Mouse (Mus musculus) CH12.LX (cell line): ENCODE data around the gene Srd5a3. TPM values are rescaled to one million over a fixed set of nuclear protein-coding genes. Genes with fewer than 3 reads are reported as not detected.

Experiments
- DNase-seq: peaks from one replicate; pipeline ENCODE4 v3.0.0-alpha.2; 2013; ENCODE audit errors: extremely low read depth
- H3K27ac ChIP-seq: 2 replicates; pipeline ENCODE4 v1.5.1; 2012; ENCODE audit warnings: low read depth, mild to moderate bottlenecking, control low read depth, moderate library complexity; ENCODE audit not compliant: insufficient read depth
- H3K27me3 ChIP-seq: replicated peaks from 2 replicates; pipeline ENCODE3; 2012; ENCODE audit warnings: inconsistent platforms
- H3K36me3 ChIP-seq, 2 experiments: replicated peaks in 1 of 2; 2 replicates each; pipeline versions ENCODE3 to v1.6.1; 2012; ENCODE audit warnings: inconsistent platforms in 1 of 2, low read length in 1 of 2, mild to moderate bottlenecking in 1 of 2, mixed read lengths in 1 of 2, moderate library complexity in 1 of 2; ENCODE audit not compliant: control insufficient read depth in 1 of 2, insufficient read depth in 1 of 2
- H3K4me1 ChIP-seq, 2 experiments: 2 replicates each; pipeline ENCODE4 v1.6.1; 2012; ENCODE audit warnings: inconsistent platforms in 1 of 2, moderate library complexity in 1 of 2; ENCODE audit not compliant: insufficient read depth in 2 of 2, control insufficient read depth in 1 of 2
- H3K4me2 ChIP-seq: 2 replicates; pipeline ENCODE4 v1.6.1; 2012; ENCODE audit warnings: low read depth, mild to moderate bottlenecking, control low read depth; ENCODE audit not compliant: poor library complexity, insufficient read depth, severe bottlenecking
- H3K4me3 ChIP-seq, 3 experiments: fragments of 150-350 bp in 1 of 3; sonication (generic) in 1 of 3; replicated peaks in 1 of 3; 2 replicates each; pipeline versions ENCODE3 to v1.5.1; 2011 to 2012; ENCODE audit warnings: low read depth in 2 of 3, low read length in 2 of 3, mild to moderate bottlenecking in 2 of 3, moderate library complexity in 2 of 3, control low read depth in 1 of 3, improper control_type of control experiment in 1 of 3, inconsistent platforms in 1 of 3, mixed read lengths in 1 of 3; ENCODE audit not compliant: poor library complexity in 1 of 3
- H3K79me2 ChIP-seq: replicated peaks from 2 replicates; pipeline ENCODE4 v1.6.1; 2012; ENCODE audit warnings: mild to moderate bottlenecking, moderate library complexity; ENCODE audit not compliant: control insufficient read depth, poor library complexity, insufficient read depth, severe bottlenecking; ENCODE audit errors: extremely low read depth
- H3K9ac ChIP-seq: 2 replicates; pipeline ENCODE4 v1.6.1; 2012; ENCODE audit warnings: low read depth, mild to moderate bottlenecking, control low read depth, moderate library complexity; ENCODE audit not compliant: insufficient read depth
- H3K9me3 ChIP-seq: replicated peaks from 2 replicates; pipeline ENCODE3; 2012; ENCODE audit warnings: low read length, inconsistent platforms, mixed read lengths
- CTCF ChIP-seq, 2 experiments: IDR thresholded peaks in 1 of 2; conservative IDR thresholded peaks in 1 of 2; 2 replicates each; pipeline ENCODE4 v1.5.1; 2011 to 2012; ENCODE audit warnings: low read depth in 2 of 2, low read length in 2 of 2, improper control_type of control experiment in 1 of 2, inconsistent platforms in 1 of 2, mild to moderate bottlenecking in 1 of 2, moderate library complexity in 1 of 2
- E2F4 ChIP-seq: IDR thresholded peaks from 2 replicates; pipeline ENCODE4 v1.6.1; 2011; ENCODE audit warnings: low read depth, low read length, improper control_type of control experiment; ENCODE audit not compliant: insufficient replicate concordance
- ETS1 ChIP-seq: conservative IDR thresholded peaks from 2 replicates; pipeline ENCODE4 v1.6.1; 2012; ENCODE audit warnings: low read depth, mild to moderate bottlenecking, inconsistent platforms, low read length, improper control_type of control experiment, moderate library complexity
- HCFC1 ChIP-seq: IDR thresholded peaks from 2 replicates; pipeline ENCODE4 v1.6.1; 2012; ENCODE audit warnings: low read depth, mild to moderate bottlenecking, inconsistent platforms, low read length, improper control_type of control experiment
- IRF4 ChIP-seq: IDR thresholded peaks from 2 replicates; pipeline ENCODE4 v1.6.1; 2014; ENCODE audit warnings: low read depth, mild to moderate bottlenecking, inconsistent platforms, low read length, improper control_type of control experiment
- MAFK ChIP-seq: IDR thresholded peaks from 2 replicates; pipeline ENCODE4 v1.6.1; 2011; ENCODE audit warnings: low read length, improper control_type of control experiment; ENCODE audit not compliant: insufficient replicate concordance
- NRF1 ChIP-seq: IDR thresholded peaks from 2 replicates; pipeline ENCODE4 v1.6.1; 2014; ENCODE audit warnings: low read depth, mild to moderate bottlenecking, inconsistent platforms, low read length, improper control_type of control experiment, moderate library complexity
- RAD21 ChIP-seq: IDR thresholded peaks from 2 replicates; pipeline ENCODE4 v1.6.1; 2011; ENCODE audit warnings: low read depth, mild to moderate bottlenecking, low read length, improper control_type of control experiment, moderate library complexity
- RCOR1 ChIP-seq: conservative IDR thresholded peaks from 2 replicates; pipeline ENCODE4 v1.6.1; 2012; ENCODE audit warnings: low read depth, mild to moderate bottlenecking, inconsistent platforms, low read length, improper control_type of control experiment
- SMC3 ChIP-seq: IDR thresholded peaks from 2 replicates; pipeline ENCODE4 v1.6.1; 2011; ENCODE audit warnings: low read depth, low read length, improper control_type of control experiment
- TCF12 ChIP-seq: IDR thresholded peaks from 2 replicates; pipeline ENCODE4 v1.6.1; 2014; ENCODE audit warnings: low read depth, mild to moderate bottlenecking, inconsistent platforms, low read length, improper control_type of control experiment
- dilution Hi-C: fragments of 300-500 bp; cut with MboI; formaldehyde crosslinking; loops from 2 replicates; pipeline ENCODE4 v1.14.3; 2020; ENCODE audit warnings: low sequenced_read_pairs; ENCODE audit not compliant: extremely low pct_unique_long_range_greater_than_20kb, extremely low pct_ligation_motif_present
- in situ Hi-C: fragments of 300-500 bp; cut with MboI; formaldehyde crosslinking; loops from 3 replicates; pipeline ENCODE4 v1.14.3; 2019; ENCODE audit warnings: low sequenced_read_pairs, low pct_ligation_motif_present, low pct_unique_long_range_greater_than_20kb, mixed read lengths
- polyA plus RNA-seq: library from polyadenylated mRNA; unstranded; fragments of >175 nt; gene quantifications from 2 replicates; pipeline ENCODE4 v1.2.1, GENCODE M21; 2012; ENCODE audit warnings: low read depth; ENCODE audit not compliant: insufficient read length
- total RNA-seq, 2 experiments: library from RNA; depleted of rRNA; stranded (reverse); fragments of 300-350 nt in 1 of 2; fragments of >200 nt in 1 of 2; gene quantifications; 2 replicates each; pipeline ENCODE4 v1.2.3; 2012 to 2014

Srd5a3 gene
- total and polyA plus RNA-seq, 3 experiments = 10.4 to 19.9 (median 18.8) TPM

GRCm38 (mm10) chr5:76120634-76121033, 19.4 kb upstream of the Srd5a3 start:
- Histone ChIP-seq H3K9ac (no peak overlapping the region), H3K36me3 (no peaks in the 10 kb centered on the region), H3K79me2 (no peaks in the 10 kb centered on the region), H3K4me3 (no peak overlapping the region), H3K4me1 (peaks cover 0 to 3% of the 10 kb centered on the region in 2 experiments; a peak in 1 of 4 replicates), H3K27ac (no peak overlapping the region), H3K4me2 (no peak overlapping the region), H3K27me3 (no peaks in the 10 kb centered on the region), H3K9me3 (peaks cover 12% of the 10 kb centered on the region)
- dilution Hi-C loops (no loop called here), in situ Hi-C loops (no loop called here)
- DNase-seq = no peak
- TF ChIP-seq E2F4 = no peak

DNA sequence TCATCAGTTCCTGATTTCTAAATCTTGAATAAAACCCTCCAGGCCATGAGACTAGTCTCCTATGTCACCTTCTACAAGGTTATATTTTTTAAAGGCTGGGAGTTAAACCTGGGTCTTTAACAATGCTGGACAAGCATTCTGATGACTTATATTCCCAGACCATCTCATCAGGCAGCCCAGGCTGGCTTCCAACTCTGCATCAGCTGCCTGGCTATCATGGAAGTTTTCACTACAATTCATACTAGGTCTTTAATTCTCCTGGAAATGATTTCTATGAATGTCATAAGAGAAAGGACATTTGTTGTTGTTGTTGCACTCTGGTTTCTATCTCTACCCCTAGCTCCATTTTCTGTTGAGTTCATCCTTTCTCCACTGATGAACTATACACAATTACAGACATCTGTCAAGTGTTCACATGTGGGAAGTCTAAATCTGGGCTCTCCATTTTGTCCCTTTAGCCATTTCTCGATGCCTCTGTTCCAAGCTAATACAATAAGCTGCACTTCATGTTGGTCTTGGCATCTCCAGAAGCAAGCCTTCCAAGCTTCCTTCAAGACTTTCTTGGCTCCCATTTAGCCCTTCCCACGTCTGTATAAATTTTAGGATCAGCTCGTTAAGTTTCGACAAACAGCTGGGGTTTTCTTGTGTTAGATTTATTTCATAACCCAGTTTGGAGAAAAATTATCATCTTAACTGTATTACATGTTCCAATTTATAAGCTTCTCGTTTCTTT, 12.3 kb upstream of the Srd5a3 start:
- no peak for TF ChIP-seq IRF4
- no peak for TF ChIP-seq HCFC1
- TF ChIP-seq ETS1 = no peak
- no peak for TF ChIP-seq TCF12
- no peak for TF ChIP-seq MAFK
- no peak for TF ChIP-seq RCOR1
- Histone ChIP-seq H3K79me2 (no peaks in the 10 kb centered on the region), H3K4me2 (no peak overlapping the region), H3K9ac (no peak overlapping the region), H3K36me3 (no peaks in the 10 kb centered on the region), H3K27me3 (no peaks in the 10 kb centered on the region), H3K4me1 (peaks cover 0 to 14% of the 10 kb centered on the region in 2 experiments; a peak in 2 of 4 replicates), H3K27ac (no peak overlapping the region), H3K4me3 (no peak overlapping the region), H3K9me3 (peaks cover 8% of the 10 kb centered on the region)
- no peak for DNase-seq
- in situ Hi-C loops (no loop called here), dilution Hi-C loops (no loop called here)

DNA sequence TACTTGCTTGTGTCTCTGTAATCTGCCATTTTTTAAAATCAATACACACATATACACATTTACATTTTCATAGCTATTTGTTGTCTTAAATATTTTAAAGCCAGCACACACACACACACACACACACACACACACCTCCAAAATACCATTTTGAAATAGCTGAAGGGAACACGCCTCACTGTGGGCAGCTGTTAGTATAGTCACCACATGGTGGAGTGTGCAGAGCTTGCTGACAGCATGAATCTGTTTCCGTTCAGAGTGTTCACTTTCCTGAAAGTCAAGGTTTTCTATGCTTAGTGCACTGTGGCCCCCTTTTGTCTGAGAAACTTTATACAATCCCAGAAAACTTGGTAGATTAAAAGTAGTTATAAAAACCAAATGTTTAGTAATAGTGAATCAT, 9.8 kb upstream of the Srd5a3 start:
- Histone ChIP-seq H3K9me3 (no peaks in the 10 kb centered on the region), H3K36me3 (no peaks in the 10 kb centered on the region), H3K27me3 (no peaks in the 10 kb centered on the region), H3K4me2 (no peak overlapping the region), H3K4me3 (no peak overlapping the region), H3K79me2 (no peaks in the 10 kb centered on the region), H3K27ac (no peak overlapping the region), H3K4me1 (peaks cover 0 to 14% of the 10 kb centered on the region in 2 experiments; a peak in 2 of 4 replicates), H3K9ac (no peak overlapping the region)
- DNase-seq = no peak
- TF ChIP-seq RAD21 (peak; percentile 7), CTCF (conservative IDR thresholded peaks at IDR 0.05 in 1 of 2, IDR thresholded peaks at IDR 0.05 in 1 of 2; ENCODE audit: low read depth in 2 of 2, low read length in 2 of 2) (peak in 1 of 2 experiments; percentile 39; a peak in 2 of 4 replicates), SMC3 (peak; percentile 33), NRF1 (no peak)
- dilution Hi-C loops = no loop called here
- in situ Hi-C loops = no loop called here
